Mouse (Mus musculus) left cerebral cortex, postnatal 10 days (tissue): ENCODE data around the gene Cxcr5. TPM values are rescaled to one million over a fixed set of nuclear protein-coding genes. Genes with fewer than 3 reads are reported as not detected.
"Not testable (repeated sequence)": the region's sequence is repeated elsewhere in the genome, so short reads cannot be mapped to it uniquely, and the experiment has no call there.

Source experiments
- DNase-seq, 2 experiments: peaks; one replicate each; pipeline ENCODE4 v3.0.0; 2021 to 2022; ENCODE audit warnings: low spot score in 2 of 2, mixed read lengths in 1 of 2; ENCODE audit errors: extremely low spot score in 1 of 2
- intact Hi-C: fragments of 180-260 bp; cut with DNase I; formaldehyde crosslinking; loops from one replicate; pipeline ENCODE4 v1.15.1; 2025
- total RNA-seq, 2 experiments: library from RNA; stranded (reverse); gene quantifications; 2 replicates each; pipeline ENCODE4 v1.2.3; 2021

Gene Cxcr5
- total RNA-seq, 2 experiments from 2014 or later, result not detected

DNA sequence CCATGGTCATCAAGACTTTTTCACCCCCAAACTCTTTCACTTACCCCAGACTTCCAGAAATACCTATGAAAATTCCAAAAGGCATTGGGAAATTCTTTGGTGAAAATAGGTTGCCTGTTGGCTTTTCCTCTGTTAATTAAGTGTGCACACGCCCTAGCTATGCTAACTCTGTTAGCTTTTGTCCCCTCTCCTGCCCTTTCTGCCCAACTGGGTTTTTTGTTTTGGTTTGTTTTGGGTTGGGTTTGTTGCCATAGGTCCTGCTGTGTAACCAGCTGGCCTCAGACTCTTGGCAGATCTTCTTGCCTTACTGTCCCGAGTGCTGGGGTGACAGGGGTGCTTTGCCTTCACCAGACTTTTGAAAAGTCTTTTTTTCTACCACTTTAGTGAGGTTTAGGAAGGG, 29.3 kb upstream of the Cxcr5 start:
- no peak for DNase-seq
- intact Hi-C loops, result no loop called here

DNA sequence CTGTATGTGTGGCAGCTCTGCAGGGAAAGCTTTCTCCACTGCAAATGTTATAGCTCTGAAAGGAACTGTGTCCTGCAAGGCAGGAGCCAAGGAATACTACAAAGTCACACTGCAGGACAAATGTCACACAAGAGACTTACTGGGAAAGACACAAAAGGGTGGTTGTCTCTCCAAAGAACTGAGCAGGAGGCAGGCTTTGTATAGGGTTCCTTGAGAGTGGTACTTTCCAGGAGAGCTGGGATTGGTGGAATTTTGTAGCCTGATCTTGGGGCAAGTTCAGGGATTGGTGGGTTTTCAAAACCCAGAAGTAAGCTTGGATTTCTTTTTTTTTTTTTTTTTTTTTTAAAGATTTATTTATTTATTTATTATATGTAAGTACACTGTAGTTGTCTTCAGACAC, 27.4 kb upstream of the Cxcr5 start:
- intact Hi-C loops, result no loop called here
- DNase-seq, result no peak

DNA sequence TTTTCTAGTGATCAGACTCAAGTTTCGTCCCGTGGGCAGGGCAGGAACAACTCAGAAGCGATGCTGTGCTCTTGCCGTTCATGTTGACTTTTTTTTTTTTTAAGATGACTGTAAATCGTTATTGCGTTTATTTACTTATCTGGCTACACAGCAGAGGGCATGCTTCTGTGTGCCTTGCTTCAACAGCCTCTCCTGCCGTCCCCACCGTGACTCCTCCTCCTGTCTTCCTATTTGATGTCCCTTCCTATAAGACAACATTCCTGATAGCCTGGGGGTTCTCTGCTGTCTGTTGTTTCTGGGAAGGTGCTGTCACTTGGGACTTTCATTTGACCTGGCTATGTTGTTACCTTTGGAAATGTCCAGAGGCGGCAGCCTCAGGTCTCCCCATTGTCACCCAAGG, 26.9 kb upstream of the Cxcr5 start:
- intact Hi-C loops, result no loop called here
- DNase-seq, result no peak

DNA sequence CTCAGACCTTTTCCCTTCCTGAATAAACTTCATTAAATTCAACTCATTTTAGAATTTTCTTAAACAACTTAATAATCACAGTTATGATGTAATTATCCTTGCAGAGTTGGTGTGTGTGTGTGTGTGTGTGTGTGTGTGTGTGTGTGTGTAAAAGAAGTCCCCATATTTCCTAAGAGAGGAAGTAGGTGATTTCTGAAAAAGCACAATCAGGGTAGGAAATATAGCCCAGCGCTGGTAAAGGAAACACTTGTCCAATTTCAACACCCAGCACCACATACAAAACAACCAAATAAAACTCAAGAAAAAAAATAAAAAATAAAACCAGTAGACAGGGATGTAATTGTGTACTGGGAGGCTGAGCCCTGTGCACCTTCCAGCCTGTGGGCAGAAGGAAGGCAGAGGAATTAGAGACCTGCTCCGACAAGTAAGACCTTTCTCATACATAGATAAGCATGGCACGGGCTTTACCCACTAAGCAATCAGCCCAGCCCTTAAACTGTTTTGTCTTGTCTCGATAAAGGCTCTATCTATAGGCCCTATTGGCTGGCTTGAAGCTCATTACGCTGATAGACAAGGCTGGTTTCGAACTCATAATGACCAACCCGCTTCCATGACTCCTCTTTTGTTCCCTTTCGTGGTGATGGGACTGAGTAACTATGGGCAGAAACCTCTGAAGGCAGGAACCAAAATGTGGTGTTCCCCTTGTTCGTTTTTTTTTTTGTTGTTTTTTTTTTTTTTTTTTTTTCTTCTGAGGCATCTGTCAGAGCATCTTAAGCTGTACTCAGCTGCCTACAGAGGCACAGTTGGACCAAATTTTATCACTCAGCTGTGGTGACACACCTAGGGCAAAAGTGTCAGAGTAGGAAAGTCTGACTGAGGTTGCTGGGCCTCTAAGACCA, 25.8 kb upstream of the Cxcr5 start:
- intact Hi-C loops, result no loop called here
- no peak for DNase-seq

DNA sequence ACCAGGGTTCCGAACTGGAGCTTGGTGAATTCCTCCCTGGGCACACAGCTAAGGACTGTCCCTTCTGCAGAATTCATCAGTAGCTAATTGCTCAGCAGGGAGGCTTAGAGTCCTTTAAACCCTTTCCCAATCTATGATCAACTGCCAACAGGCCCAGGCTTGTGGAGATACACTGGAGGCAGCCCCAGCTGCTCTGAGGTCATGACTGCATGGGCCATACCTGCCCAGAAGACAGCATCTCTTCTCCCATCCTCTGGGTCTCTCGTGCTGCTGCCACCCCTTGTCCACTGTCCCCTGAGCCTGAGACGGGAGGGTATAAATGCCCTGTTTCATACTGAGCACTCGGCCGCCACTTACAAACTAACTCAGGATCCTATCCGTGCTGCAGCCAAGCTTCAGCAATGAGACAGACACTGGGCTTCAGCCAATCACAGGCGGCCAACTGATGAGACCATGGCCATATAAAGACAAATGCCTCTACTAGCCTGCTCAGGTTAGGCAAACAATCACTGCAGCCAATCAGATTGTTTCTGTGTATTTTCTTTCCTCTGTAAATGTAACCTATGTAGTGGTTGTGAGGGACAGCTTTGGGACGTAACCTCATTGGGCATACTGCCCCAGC, 25.1 kb upstream of the Cxcr5 start:
- intact Hi-C loops, result no loop called here
- DNase-seq, result no peak

DNA sequence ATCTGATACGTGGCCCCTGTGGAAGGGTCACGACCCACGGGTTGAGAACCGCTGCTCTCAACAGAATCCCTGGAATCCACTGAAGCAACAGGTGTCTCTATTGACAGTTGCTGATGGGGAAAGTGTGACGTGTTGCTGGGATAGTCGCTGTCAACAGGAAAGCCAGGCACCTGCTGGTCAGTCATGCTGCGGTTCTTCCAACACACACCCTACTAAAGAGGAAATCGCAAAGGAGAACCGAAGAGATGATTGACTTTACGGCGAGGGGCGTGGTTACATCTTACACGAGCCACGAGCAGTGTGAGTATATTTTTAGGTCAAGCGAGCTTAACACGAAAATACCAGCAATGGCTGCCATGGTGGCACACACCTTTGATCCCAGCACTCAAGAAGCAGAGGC, 20.7 kb upstream of the Cxcr5 start:
- intact Hi-C loops, result no loop called here
- no peak for DNase-seq

DNA sequence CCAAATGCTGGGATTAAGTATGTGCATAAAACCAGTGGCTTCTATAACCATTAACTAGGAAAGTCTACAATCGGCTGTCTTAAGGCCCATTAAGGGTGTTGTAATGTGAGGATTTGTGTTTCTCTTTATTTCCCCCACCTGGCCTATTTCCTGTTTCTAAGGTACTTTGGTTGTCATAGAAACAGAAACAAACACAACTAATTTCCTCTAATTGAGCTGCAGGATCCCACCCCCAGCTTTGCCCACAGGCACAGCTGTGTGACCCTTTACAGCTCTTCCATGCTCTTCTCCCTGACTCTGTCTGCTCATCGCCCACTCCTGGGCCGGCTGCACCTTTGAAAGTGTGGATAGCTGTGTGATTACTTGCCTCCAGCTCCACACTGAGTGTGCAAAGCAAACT, 19.7 kb upstream of the Cxcr5 start:
- DNase-seq, result no peak
- intact Hi-C loops, result no loop called here

DNA sequence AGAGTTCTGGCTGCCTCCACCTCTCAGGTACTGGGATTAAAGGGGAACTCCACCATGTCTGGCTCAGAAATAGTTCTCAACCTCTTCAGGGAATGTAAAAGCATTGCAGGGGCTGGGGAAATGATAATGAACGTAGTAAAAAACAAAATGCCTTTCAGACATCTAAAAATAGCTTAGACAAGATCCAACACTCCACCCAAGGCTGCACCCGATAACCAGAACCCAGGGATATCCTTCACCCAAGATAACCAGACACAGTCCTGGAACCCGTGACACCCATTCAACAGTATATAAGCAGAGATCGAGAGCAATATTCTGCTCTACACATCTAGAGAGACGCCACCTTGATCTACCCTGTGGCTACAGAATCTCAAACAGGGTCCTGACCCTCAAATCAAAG, 18.4 kb upstream of the Cxcr5 start:
- DNase-seq, result no peak
- intact Hi-C loops, result no loop called here

DNA sequence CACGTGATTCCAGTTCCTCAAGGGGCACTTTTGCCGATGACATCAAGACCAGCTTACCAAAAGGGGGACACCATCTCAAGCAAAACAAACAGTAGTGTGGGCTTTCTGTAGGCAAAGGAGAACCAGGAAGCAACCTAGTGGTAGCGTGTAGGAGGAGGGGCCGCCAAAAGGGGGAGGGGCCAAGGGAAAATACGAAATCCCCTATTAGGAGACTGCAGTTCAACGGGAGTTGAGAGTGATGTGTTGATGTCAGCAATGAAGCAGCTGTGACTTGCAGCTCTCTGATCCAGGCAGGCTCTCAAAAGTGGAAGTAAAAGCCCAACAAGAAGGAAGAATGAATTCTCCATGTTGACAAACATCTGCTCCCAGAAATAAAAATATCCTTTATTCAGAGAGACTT, 17.7 kb upstream of the Cxcr5 start:
- intact Hi-C loops, result no loop called here
- peak in 1 of 2 experiments; percentile 57 for DNase-seq

DNA sequence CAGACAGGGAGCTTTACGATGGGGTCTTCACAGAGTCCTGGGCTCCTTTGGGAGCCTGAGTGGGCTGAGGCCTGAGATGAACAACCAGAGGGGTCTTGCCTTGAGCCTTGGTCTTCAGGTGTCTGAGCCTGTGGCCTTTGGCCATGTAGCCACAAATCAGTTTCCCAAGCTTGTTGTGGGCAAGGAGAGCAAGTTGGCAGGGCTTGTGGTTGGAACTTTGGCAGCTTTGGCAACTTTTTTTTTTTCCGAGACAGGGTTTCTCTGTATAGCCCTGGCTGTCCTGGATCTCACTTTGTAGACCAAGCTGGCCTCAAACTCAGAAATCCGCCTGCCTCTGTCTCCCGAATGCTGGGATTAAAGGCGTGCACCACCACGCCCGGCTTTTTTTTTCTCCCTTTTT, 14.4 kb upstream of the Cxcr5 start:
- DNase-seq, intact Hi-C loops: not testable (repeated sequence)

DNA sequence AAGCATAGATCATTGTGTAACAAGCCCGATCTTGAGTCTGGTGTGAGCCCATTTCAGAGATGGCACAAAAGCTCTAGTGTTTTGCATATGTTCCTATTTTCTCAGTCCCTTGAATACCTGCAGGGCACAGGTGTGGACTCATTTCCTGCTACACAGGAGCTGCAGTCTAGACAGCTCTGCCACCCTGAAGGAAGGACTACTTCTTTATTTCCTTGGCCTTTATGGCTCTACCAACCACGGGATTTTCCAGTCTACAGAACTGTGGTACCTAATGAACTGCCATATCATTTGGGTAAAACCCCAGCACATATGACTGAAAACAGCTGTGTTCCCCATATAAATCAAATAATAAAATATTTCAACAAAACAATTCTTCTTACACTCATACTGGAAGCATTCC, 13.4 kb upstream of the Cxcr5 start:
- intact Hi-C loops, result no loop called here
- DNase-seq, result no peak

DNA sequence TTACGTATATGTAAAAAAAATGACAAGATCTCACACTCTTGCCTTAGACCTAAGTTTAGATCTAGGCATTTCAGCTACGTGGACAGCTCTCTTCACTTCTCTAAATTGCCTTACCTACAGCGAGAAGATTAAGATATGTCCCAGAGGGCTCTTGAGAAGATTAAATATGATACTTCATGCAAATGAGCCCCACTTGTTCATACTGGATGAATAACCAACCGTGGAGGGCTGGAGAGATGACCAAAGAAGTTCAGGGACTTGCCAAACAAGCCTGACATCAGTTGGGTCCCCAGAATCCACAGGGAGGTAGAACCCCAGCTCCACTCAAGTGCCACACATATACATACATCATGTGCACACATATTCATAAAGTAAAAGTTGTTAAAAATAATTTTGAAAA, 11.6 kb upstream of the Cxcr5 start:
- no peak for DNase-seq
- intact Hi-C loops, result no loop called here

DNA sequence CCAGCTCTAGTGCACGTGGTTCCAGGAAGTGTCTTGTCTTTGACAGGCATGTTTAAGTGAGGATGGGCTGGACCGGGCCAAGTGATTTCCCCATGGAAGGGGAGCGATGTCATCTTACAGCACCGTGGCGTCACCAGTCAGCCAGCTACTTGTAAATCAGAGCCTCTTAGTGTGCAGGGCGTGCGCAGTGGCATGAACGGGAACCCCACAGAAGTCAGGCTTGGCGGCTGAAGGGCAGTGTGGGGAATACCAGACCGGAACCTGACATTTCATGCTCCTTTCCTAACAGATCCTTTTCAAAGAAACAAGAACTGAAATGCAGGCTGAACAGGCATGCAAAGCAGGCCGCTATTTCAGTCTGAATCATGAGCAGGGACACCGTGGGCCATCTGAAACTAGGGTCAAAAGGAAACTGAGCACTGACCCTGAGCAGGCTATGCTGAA, 9.3 kb upstream of the Cxcr5 start:
- DNase-seq, result no peak
- intact Hi-C loops, result no loop called here

DNA sequence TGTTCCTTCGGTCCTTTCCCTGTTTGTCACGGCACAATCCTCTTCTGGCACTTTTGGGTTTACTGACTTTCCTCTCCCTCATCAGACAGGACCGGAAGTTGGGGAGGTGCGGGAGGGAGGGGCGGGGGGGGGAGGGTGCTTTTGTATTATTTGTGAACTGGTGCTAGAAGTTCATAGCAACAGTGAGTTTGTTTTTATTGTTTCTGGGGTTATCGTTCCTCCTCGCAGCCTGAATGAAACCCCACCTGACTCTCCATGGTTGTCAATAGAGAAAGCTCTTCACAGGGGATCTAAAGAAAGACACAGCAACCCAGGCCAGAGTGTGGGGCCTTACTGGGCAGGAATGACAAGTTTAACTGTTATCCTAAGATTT, 6.4 kb upstream of the Cxcr5 start:
- DNase-seq, result no peak
- intact Hi-C loops, result no loop called here

DNA sequence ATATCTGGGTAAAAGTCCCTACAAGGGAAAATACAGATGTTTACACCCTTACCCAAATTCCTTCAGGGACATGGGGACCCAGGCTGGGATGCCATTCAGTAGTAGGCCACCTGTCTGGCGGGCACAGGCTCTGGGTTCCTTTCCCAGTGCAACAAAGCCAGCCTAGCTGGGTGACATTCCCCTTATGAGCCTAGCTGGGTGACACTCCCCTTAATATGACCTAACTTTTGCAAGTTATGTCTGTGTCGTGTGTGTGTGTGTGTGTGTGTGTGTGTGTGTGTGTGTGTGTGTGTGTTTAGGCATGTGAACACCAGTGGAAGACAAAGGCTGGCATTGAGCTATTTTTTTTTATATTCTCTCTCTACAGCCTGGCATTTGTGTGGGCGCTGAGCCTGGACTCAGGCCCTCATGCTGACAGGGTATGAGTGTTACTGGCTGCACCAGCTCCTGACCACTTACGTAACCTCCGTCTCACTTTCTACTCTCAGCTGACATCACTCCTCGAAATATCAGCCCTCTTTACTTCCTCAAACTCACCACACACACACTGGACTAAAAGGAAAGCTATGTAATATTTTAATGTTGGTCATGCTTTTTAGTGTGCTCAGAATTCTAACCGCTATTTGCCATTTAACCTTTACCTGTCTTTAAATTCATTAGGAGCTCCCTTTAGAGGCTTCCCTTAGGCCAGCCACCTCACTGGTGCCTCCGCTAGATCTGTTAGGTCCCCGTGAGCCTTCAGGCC, 5.8 kb upstream of the Cxcr5 start:
- DNase-seq, result no peak
- intact Hi-C loops, result no loop called here

DNA sequence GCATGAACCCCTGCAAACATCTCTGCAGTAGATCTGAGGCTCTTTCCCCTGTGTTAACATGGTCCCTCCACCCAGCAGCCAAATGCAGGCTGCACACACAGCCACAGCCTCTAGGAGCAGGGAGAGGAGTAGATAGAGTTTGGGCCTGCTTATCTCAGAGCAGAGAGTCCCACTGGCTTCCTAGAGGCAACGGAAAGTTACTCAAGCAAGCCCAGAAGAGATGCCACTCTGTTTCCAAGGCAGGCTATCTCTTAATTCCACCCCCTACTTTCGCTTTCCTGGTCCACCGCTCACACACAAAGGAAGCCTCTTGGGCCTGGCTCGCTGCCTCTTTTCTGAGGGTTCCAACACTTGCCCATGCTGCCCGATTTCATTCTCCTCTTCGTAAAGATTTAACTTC, 3.7 kb upstream of the Cxcr5 start:
- intact Hi-C loops, result no loop called here

DNA sequence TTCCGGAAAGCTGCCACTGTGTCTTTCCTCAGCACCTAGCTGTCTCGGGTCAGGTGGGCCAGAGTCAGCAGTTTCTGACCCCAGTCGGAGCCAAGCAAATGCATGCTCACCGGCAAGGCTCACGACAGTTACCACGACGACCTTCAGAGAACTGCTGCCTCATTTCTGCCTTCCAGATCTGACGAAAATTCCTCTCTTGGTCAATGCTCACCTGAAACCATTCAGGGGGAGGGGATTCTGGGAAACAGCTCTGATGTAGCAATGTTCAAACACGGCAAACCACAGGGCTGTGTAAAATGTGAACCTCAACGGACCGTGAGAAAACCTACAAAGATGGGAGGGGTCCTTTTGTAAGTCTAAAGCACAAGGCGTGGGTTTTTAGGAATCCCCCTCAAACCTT, 1.3 kb upstream of the Cxcr5 start:
- intact Hi-C loops, result no loop called here
- no peak for DNase-seq

More for the DNA sequence above, 3.7 kb upstream of the Cxcr5 start:
- DNase-seq, result no peak

DNA sequence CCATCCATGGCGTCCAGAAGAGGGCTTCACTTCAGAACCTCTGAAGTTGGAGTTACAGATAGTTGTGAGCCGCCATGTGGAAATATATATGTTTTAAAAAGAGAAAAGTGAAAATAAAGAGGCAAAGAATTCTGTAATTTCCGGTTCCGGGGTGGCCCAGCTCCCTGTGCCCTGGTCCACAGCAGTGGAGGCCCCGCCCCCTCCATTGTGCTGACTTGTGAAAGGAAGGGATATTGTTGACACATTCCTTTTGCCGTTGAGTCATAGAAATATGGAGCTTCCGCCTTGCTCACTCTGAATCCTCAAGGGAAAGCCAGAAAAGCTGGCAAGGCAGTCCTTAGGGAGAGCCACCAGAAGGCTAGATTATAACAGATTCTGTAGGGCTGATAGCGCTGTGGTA, 9.5 kb downstream of the Cxcr5 start:
- DNase-seq, result peak in 1 of 2 experiments; percentile 62
- intact Hi-C loops, result no loop called here

DNA sequence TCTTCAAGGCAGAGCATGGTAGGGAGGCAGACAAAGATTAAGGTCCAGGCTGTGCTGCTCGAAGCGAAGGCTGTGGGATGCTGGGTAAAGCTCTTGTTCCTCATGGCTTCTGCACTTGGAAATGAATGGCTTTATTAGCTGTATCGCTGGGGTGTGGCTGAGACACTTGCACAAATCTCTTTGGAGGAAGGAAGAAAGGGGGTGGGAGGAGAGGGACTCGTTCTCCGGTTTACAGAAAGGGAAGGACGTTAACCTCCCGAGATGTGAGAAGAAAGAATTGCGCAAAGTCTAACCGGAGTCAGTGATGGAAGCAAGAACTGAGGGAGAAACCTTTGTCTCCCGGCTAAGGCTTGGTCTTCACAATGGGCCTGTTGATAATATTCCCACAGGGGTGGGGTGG, 10.5 kb downstream of the Cxcr5 start:
- no peak for DNase-seq
- intact Hi-C loops, result no loop called here
